Mouse (Mus musculus) lung, postnatal 0 days (tissue): ENCODE results near the gene Flywch2.

Experiments
- CTCF ChIP-seq: IDR thresholded peaks from 2 replicates; pipeline ENCODE4 v1.5.1; 2016; ENCODE audit warnings: antibody characterized with exemption, mild to moderate bottlenecking
- EP300 ChIP-seq: IDR thresholded peaks from 2 replicates; pipeline ENCODE4 v1.6.1; 2016; ENCODE audit warnings: antibody characterized with exemption, mild to moderate bottlenecking, control low read depth

DNA sequence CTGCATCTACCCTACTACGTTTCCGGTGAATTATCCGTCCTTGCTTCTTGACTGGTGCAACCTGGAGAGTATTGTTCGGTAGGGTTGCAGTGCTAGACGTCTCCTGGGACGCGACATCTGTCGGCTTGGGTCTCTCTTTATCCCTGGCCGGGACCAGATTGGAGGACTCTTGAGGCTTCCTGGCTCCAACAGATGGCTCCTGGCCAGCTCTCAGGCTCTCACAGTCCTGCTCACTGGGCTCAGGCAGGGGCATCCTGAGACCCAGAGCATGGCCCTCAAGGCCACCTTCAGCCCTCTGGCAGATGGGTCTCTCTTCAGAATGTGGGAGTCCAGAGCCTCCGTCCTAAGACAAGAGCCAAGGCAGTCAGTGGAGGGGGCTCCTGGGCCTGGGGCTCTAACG lies 22.9 kb downstream of the Flywch2 start:
- TF ChIP-seq EP300 = no peak
- no peak for TF ChIP-seq CTCF
